Mouse (Mus musculus) testis, adult 2 months (tissue): Measurements from ENCODE around the gene Prmt8. TPM values are rescaled to one million over a fixed set of nuclear protein-coding genes. Genes with fewer than 3 reads are reported as not detected.

Experiments
- H3K27ac ChIP-seq: fragments of 200-500 bp; 2 replicates; pipeline ENCODE4 v1.5.1; 2012; ENCODE audit warnings: low read depth, low read length; ENCODE audit not compliant: control insufficient read depth, insufficient read depth
- H3K27me3 ChIP-seq: fragments of 200-500 bp; 2 replicates; pipeline ENCODE4 v1.6.1; 2012; ENCODE audit warnings: mild to moderate bottlenecking, low read length, moderate library complexity; ENCODE audit not compliant: control insufficient read depth, insufficient read depth
- H3K36me3 ChIP-seq: fragments of 200-500 bp; 2 replicates; pipeline ENCODE4 v1.6.1; 2012; ENCODE audit warnings: mild to moderate bottlenecking, low read length; ENCODE audit not compliant: control insufficient read depth, insufficient read depth
- H3K4me1 ChIP-seq: fragments of 200-500 bp; 2 replicates; pipeline ENCODE4 v1.6.1; 2012; ENCODE audit warnings: low read length; ENCODE audit not compliant: control insufficient read depth, insufficient read depth
- H3K4me3 ChIP-seq: fragments of 200-500 bp; 2 replicates; pipeline ENCODE4 v1.5.1; 2012; ENCODE audit warnings: low read depth, mild to moderate bottlenecking, low read length, moderate library complexity, mixed read lengths; ENCODE audit not compliant: control insufficient read depth
- CTCF ChIP-seq: fragments of 200-500 bp; IDR thresholded peaks from 2 replicates; pipeline ENCODE4 v1.5.1; 2012; ENCODE audit warnings: low read depth, mild to moderate bottlenecking, inconsistent platforms, low read length, moderate library complexity; ENCODE audit not compliant: control insufficient read depth, insufficient read depth, insufficient replicate concordance
- POLR2A ChIP-seq: fragments of 200-500 bp; IDR thresholded peaks from 2 replicates; pipeline ENCODE4 v1.6.1; 2012; ENCODE audit warnings: low read depth, mild to moderate bottlenecking, inconsistent platforms, low read length, moderate library complexity; ENCODE audit not compliant: control insufficient read depth
- polyA plus RNA-seq: library from polyadenylated mRNA; depleted of rRNA; stranded (reverse); fragments of >200 nt; gene quantifications from 2 replicates; pipeline ENCODE4 v1.2.3, GENCODE M21; 2012

Gene Prmt8
- polyA plus RNA-seq, 1 experiment, result 0.12 TPM

DNA sequence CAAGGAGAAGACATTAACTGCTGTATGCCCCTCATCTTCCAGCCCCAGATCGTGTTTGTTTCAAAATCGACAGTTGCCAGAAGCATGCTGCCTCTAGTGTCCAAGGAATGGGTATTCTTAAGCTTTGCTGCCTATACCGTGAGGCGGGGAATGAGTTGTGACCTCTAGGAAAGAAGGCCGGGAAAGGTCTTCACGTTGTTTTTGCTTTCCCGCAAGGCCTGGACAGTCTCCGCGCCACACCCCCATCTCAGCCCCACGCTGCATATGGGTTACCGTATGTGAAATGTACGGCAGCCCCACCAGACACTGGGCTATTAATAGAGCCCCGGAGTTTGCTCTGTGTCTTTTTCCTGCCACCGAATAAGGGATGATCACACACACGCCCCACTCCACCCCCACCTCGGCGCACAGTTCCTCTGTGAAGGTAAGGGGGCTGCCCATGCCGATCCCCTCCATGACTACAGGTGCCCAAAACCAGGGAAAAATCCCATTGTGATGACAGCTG is 2.0 kb downstream of the Prmt8 start:
- H3K27ac ChIP-seq, result no peak overlapping the region
- TF ChIP-seq POLR2A (no peak), CTCF (no peak)
- peak overlapping the region; percentile 39 for H3K4me3 ChIP-seq
- H3K36me3 ChIP-seq, result no peaks in the 10 kb centered on the region
- H3K27me3 ChIP-seq, result no peaks in the 10 kb centered on the region; the same call in 1 of the 2 replicates
- peaks cover 22% of the 10 kb centered on the region for H3K4me1 ChIP-seq

- Histone ChIP-seq H3K27ac (no peak overlapping the region), H3K4me1 (peaks cover 22% of the 10 kb centered on the region), H3K27me3 (no peaks in the 10 kb centered on the region; the same call in 1 of the 2 replicates), H3K4me3 (no peak overlapping the region), H3K36me3 (no peaks in the 10 kb centered on the region)
- TF ChIP-seq CTCF (no peak), POLR2A (no peak)
These were observed 2.6 kb downstream of the Prmt8 start for GRCm38 (mm10) chr6:127766641-127767200.

GRCm38 (mm10) chr6:127766041-127766604 is 3.1 kb downstream of the Prmt8 start:
- Histone ChIP-seq H3K27me3 (no peaks in the 10 kb centered on the region; the same call in 1 of the 2 replicates), H3K4me3 (no peak overlapping the region), H3K36me3 (no peaks in the 10 kb centered on the region), H3K4me1 (peaks cover 22% of the 10 kb centered on the region), H3K27ac (no peak overlapping the region)
- no peak for TF ChIP-seq CTCF
- no peak for TF ChIP-seq POLR2A

DNA sequence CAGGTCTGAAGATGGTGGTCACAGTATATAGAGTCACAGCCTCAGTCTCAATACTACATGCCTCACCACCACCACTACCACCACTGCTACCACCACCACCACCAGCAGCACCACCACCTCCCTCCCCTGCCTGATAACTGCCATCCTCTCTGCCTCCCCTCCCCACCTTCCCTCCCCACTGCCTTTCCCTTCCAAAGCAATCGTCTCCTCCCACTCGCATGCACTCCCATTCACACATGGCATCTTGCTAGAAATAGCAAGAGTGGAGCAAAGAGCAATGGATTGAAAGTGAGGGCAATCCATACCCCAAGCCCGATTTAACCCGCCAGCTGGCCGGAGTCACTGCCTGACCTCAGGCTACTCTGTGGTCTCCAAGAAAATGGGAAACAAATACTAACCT is 3.7 kb downstream of the Prmt8 start:
- Histone ChIP-seq H3K4me1 (peaks cover 22% of the 10 kb centered on the region), H3K36me3 (no peaks in the 10 kb centered on the region), H3K4me3 (no peak overlapping the region), H3K27me3 (no peaks in the 10 kb centered on the region; the same call in 1 of the 2 replicates), H3K27ac (no peak overlapping the region)
- TF ChIP-seq POLR2A (no peak), CTCF (no peak)

DNA sequence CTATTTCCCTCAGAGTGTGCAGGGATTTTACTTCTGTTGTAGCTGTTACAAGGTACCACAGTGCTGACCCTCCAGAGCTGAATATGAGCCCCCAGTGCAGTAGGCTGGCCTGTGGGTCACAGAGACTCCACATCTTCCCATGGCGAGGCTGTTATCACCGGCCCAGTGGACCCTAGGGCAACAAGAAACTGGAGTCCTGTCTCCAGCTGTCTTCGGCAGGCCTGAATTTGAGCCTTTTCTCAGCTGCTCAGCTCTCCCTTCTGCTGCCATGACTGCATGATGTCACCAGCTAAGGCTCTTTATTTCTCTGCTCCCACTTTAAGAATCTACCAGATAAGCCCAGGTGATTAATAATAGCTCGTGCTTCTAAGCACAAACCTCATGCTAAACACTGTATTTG is 11.0 kb downstream of the Prmt8 start:
- no peak for TF ChIP-seq POLR2A
- TF ChIP-seq CTCF, result no peak
- H3K27me3 ChIP-seq, result no peaks in the 10 kb centered on the region
- H3K4me1 ChIP-seq, result no peaks in the 10 kb centered on the region
- no peak overlapping the region for H3K27ac ChIP-seq
- no peak overlapping the region for H3K4me3 ChIP-seq
- no peaks in the 10 kb centered on the region for H3K36me3 ChIP-seq

- Histone ChIP-seq H3K27ac (no peak overlapping the region), H3K4me1 (no peaks in the 10 kb centered on the region), H3K36me3 (no peaks in the 10 kb centered on the region), H3K27me3 (no peaks in the 10 kb centered on the region), H3K4me3 (no peak overlapping the region)
- TF ChIP-seq CTCF (no peak), POLR2A (no peak)
These were observed 11.6 kb downstream of the Prmt8 start for GRCm38 (mm10) chr6:127757667-127758167.

GRCm38 (mm10) chr6:127756856-127757255 is 12.4 kb downstream of the Prmt8 start:
- Histone ChIP-seq H3K4me3 (no peak overlapping the region), H3K27me3 (no peaks in the 10 kb centered on the region), H3K4me1 (no peaks in the 10 kb centered on the region), H3K27ac (no peak overlapping the region), H3K36me3 (no peaks in the 10 kb centered on the region)
- no peak for TF ChIP-seq POLR2A
- no peak for TF ChIP-seq CTCF

- H3K4me3 ChIP-seq, result no peak overlapping the region
- no peaks in the 10 kb centered on the region for H3K27me3 ChIP-seq
- TF ChIP-seq POLR2A (no peak), CTCF (no peak)
- no peak overlapping the region for H3K27ac ChIP-seq
- no peaks in the 10 kb centered on the region for H3K4me1 ChIP-seq
- no peaks in the 10 kb centered on the region for H3K36me3 ChIP-seq
These were observed 16.0 kb downstream of the Prmt8 start for GRCm38 (mm10) chr6:127753228-127753627.
